Mouse (Mus musculus): ENCODE measurements around the gene Tshz2. TPM values are rescaled to one million over a fixed set of nuclear protein-coding genes. Genes with fewer than 3 reads are reported as not detected.
A peak's percentile ranks its signal among the peaks of the same experiment; 100 is the strongest.

Tshz2 gene
- polyA plus RNA-seq, 1 experiment from 2014 or later = 43.1 TPM

DNA sequence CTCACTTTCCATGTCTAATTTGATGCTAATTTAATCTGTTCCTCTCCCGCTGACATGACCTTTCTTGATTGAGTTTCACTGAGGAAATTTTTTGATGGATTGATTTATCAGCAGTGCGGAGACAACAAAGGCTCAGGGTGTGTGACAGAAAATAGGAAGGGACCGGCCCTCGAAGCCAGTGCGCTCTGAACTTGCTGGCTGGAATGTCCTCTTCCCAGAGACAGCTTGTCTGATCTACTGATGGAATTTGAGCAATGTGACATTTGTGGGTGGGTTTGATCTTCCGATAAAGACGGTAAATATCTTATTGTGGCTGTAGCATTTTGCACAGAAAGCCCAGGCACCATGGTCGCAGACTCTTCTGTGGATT, 329.4 kb downstream of the Tshz2 start:
- no peak for DNase-seq (ENCODE audit: low read depth, low spot score)
- no peak for TF ChIP-seq CTCF (IDR thresholded peaks at IDR 0.05)
- ChIA-PET CTCF (no interaction called here), POLR2A (no interaction called here)
- in situ Hi-C loops (cut with MboI; ENCODE audit: low pct_unique_long_range_greater_than_20kb) = loop anchor here (5.0 to 10.0 kb wide), 5 partner anchors 50 to 330 kb away; partner anchors contain the start of gene Tshz2
- ATAC-seq = peak; percentile 55
- H3K27me3 ChIP-seq = no peaks in the 10 kb centered on the region

DNA sequence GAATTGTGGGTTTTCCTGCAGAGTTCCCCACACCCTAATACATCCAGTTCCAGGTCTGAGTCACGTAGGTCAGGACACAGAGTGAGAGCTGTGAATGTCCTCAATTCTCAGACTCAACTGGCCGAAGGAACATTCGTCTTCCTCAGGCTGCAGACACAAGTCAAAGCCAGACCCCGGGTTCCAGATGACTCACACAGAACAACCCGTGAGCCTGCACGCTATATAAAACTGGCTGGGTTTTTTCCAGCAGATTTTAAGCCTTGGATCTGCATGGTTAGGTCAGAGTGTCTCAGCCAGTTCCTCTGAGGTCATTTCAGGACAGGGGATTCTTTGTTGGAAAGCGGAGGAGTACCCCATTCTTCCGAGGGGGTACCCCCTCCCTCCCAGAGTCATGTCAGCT, 330.0 kb downstream of the Tshz2 start:
- DNase-seq (ENCODE audit: low read depth, low spot score) (peak; percentile 88), ATAC-seq (peak; percentile 61)
- no peaks in the 10 kb centered on the region for H3K27me3 ChIP-seq
- POLR2A ChIA-PET = no interaction called here
- no peak for TF ChIP-seq CTCF (IDR thresholded peaks at IDR 0.05)
- in situ Hi-C loops (cut with MboI; ENCODE audit: low pct_unique_long_range_greater_than_20kb) = loop anchor here (5.0 to 10.0 kb wide), 5 partner anchors 50 to 330 kb away; partner anchors contain the start of gene Tshz2
- CTCF ChIA-PET = no interaction called here

DNA sequence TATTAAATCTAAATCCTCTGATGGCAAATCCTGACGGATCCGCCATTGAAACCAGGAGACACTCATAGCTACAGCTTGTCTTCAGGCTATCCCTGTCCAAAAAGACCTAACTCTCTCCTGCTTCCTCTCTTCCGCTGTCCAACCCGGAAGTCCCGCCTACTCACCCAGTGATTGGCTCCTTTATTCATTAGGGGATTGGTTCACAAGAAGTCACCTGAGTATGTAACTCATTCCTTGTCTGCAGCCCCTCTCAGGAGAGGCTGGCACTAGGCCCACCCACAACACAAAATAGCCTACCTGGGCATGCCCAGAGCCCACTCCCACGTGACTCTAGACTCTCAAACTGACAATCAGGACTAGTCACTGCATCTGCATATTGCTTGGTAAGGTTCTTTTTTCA, 337.7 kb downstream of the Tshz2 start:
- no peak for TF ChIP-seq CTCF (IDR thresholded peaks at IDR 0.05)
- H3K27me3 ChIP-seq = no peaks in the 10 kb centered on the region
- DNase-seq (ENCODE audit: low read depth, low spot score) (no peak), ATAC-seq (no peak)
- ChIA-PET CTCF (interaction anchor here (1.7 kb wide), 1 partner anchor 23 kb away, joined by 3 read pairs; no protein-coding TSS in a partner anchor), POLR2A (no interaction called here)
- in situ Hi-C loops (cut with MboI; ENCODE audit: low pct_unique_long_range_greater_than_20kb) = no loop called here

DNA sequence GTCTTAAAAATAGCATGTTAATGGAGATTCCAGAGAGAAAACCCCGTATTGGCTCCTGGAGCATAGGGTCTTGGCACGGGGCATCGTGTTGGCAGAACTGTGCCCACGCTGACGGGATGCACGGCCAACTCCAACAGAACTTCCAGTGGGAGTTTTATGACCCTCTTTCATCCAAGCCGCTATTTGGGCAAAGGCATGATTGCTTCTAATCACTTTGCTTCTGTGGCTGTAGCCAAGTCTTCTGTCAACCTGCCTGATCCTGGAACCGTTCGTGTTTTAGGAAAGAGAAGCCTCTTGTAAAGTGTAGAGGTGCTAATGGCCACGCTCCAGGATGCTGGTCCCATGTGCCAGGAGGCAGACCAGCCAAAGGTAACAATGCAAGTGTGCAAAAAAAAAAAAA, 350.1 kb downstream of the Tshz2 start:
- no peaks in the 10 kb centered on the region for H3K27me3 ChIP-seq
- ATAC-seq (no peak), DNase-seq (ENCODE audit: low read depth, low spot score) (no peak)
- in situ Hi-C loops (cut with MboI; ENCODE audit: low pct_unique_long_range_greater_than_20kb) = no loop called here
- no peak for TF ChIP-seq CTCF (IDR thresholded peaks at IDR 0.05)
- POLR2A ChIA-PET = no interaction called here
- CTCF ChIA-PET = no interaction called here

DNA sequence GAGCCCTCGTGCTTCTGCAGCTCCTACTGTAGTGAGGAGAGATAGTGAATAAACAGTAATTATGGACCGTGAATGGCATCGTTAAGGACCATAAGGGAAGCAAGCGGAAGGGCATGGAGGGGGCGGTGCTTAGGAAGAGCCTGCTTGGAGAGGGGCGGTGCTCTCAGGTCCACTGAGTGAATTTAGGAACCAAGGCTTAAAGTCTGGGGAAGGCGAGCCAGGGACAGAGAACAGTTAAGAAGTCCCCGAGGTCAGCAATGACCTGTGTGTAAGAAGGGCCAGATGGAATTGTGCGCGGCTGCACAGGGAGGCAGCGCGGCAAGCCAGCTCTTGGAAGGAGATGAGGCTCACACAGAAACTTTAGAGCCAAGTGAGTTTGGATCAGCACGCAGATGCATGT, 354.4 kb downstream of the Tshz2 start:
- H3K27me3 ChIP-seq = no peaks in the 10 kb centered on the region
- CTCF ChIA-PET = no interaction called here
- no peak for DNase-seq (ENCODE audit: low read depth, low spot score)
- POLR2A ChIA-PET = no interaction called here
- ATAC-seq = no peak
- no peak for TF ChIP-seq CTCF (IDR thresholded peaks at IDR 0.05)
- in situ Hi-C loops (cut with MboI; ENCODE audit: low pct_unique_long_range_greater_than_20kb) = no loop called here

DNA sequence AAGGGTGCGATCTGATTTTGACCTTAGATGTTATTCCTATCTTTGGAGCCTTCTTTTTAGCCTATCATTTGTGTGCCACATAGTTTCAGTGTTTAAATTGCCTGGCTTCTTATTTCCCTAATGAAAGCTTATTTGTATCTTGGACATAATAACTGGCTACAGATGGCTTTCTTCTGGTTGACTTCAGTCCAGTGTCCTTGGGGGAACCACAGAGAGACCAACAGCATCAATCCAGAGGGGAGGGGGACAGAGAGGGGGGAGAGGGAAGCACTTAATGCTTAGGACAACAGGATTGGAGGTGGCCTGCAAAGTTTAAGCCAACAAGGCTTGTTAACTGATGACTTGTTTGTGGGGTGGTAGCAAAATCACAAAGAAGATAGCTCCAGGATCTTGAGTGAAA, 356.4 kb downstream of the Tshz2 start:
- in situ Hi-C loops (cut with MboI; ENCODE audit: low pct_unique_long_range_greater_than_20kb) = no loop called here
- ChIA-PET CTCF (no interaction called here), POLR2A (no interaction called here)
- ATAC-seq (no peak), DNase-seq (ENCODE audit: low read depth, low spot score) (no peak)
- no peaks in the 10 kb centered on the region for H3K27me3 ChIP-seq
- no peak for TF ChIP-seq CTCF (IDR thresholded peaks at IDR 0.05)

DNA sequence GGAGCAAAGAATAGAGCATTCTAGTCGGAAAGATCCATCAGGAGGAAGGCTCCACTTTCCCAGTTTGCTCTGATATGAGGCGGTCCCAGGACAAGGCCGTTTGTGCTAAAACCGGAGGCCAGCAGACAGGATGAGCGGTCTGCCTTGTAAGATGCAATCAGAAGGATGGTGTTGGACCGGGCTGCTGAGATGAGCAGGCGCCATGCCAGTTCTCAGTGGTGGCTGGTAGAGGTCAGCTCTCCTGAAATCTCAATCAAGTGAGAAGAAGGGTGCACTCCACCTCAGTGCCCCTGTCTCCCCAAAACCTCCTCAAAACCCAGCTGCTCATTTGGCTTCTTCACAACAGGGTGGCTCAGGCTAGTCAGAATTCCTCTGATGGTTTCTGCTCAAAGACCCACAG, 358.2 kb downstream of the Tshz2 start:
- no peak for ATAC-seq
- ChIA-PET POLR2A (no interaction called here), CTCF (no interaction called here)
- no peak for DNase-seq (ENCODE audit: low read depth, low spot score)
- in situ Hi-C loops (cut with MboI; ENCODE audit: low pct_unique_long_range_greater_than_20kb) = no loop called here
- no peaks in the 10 kb centered on the region for H3K27me3 ChIP-seq
- TF ChIP-seq CTCF (IDR thresholded peaks at IDR 0.05) = no peak

DNA sequence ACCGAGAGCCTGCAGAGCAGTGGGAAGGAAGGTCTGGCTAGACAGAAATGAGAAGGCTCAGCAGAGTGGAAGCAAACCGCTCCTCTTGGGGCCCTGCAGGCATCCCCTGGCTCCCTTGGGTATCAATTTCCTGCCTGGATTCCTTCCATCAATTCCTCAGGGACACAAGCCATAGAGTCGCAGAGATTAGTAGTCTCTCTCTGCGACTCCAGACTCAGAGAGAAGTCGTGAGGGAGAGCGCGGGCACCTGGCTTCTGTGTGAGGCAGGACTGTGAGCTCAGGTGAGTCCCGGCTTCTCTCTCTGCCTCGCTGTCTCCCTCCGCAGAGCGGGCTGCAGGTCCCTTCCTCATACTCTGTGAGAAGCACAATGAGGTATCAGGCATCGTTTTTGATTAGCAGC, 363.2 kb downstream of the Tshz2 start:
- CTCF ChIA-PET = interaction anchor here (0.8 kb wide), 1 partner anchor 28 kb away, joined by 3 read pairs; no protein-coding TSS in a partner anchor
- no peak for TF ChIP-seq CTCF (IDR thresholded peaks at IDR 0.05)
- H3K27me3 ChIP-seq = no peaks in the 10 kb centered on the region
- POLR2A ChIA-PET = no interaction called here
- no peak for DNase-seq (ENCODE audit: low read depth, low spot score)
- ATAC-seq = no peak
- in situ Hi-C loops (cut with MboI; ENCODE audit: low pct_unique_long_range_greater_than_20kb) = no loop called here

DNA sequence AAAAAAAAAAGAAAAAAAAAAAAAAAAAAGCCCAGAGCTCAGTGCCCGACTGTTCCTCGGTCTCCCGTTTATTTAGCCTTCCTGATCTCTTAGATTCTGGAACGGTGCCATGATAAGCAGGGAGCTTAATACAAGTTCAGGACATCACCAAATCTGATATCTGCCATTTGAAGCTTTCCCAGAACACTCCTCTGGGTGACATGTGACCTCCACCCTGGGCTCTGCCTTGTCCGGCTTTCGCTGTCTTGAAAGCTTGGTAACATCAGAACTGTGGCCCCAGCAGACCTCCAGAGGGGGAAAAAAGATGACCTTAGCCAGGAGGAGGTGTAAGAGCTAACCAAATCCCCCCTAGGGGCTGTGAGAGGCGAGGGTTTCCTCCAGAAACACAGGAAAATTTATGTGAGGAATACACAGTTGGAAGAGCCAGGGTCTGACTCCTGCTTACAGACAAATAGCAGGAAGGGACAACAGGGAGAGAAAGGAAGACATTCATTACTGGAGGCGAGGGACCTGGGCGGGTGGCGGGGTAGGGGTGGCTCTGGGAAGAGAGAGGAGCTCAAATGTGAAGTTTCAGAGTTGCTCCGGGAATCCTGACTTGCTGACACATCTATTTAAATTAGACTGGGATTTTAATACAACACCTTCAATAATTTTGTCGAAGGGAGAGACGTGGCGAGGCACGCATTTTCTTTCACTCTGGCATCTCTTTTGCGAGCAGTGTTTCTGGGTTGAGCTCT, 363.9 kb downstream of the Tshz2 start:
- ChIA-PET POLR2A (interaction anchor here (0.6 kb wide), 1 partner anchor 38 kb away, joined by 3 read pairs; no protein-coding TSS in a partner anchor), CTCF (interaction anchor here (0.8 to 1.2 kb wide), 2 partner anchors 19 to 29 kb away, joined by 3 read pairs; no protein-coding TSS in a partner anchor)
- no peaks in the 10 kb centered on the region for H3K27me3 ChIP-seq
- no peak for ATAC-seq
- in situ Hi-C loops (cut with MboI; ENCODE audit: low pct_unique_long_range_greater_than_20kb) = no loop called here
- no peak for DNase-seq (ENCODE audit: low read depth, low spot score)
- TF ChIP-seq CTCF (IDR thresholded peaks at IDR 0.05) = no peak

DNA sequence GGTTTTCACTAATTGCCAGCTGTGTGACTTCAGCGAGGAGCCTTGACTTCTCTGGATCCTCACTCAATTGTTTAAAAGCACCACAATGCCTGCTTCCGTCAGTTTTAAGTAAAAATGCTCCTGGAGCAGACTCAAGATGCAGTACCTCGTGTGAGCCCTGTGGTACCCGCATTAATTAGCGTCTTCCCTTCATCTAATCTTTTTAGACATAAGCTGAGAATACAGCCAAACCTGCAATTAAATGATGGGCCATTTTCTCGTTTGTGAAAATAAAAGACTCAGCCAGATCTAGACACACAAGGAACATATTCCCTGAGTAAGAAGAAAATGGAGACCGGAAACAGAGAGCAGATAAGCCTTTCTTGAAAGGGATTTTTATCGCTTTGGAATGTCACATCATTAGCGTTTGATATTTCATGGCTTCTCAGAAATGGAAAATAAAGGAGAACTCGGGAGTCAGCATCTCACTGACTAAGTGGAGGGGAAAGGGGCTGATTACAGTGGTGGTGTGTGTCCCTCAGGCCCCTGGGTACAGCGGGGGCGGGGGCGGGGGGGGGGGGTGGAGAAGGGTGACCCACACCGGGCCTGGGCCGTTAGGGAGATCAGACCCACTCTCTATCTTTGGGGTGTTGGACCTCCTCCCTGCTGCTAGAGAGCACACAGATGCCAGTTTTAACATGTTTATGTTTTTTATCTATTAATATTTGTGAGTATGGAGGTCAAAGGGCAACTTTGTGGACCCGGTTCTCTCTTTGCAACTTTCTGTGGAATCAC, 364.6 kb downstream of the Tshz2 start:
- CTCF ChIA-PET = interaction anchor here (1.2 kb wide), 1 partner anchor 20 kb away, joined by 3 read pairs; no protein-coding TSS in a partner anchor
- TF ChIP-seq CTCF (IDR thresholded peaks at IDR 0.05) = no peak
- in situ Hi-C loops (cut with MboI; ENCODE audit: low pct_unique_long_range_greater_than_20kb) = no loop called here
- DNase-seq (ENCODE audit: low read depth, low spot score) (no peak), ATAC-seq (no peak)
- POLR2A ChIA-PET = no interaction called here
- H3K27me3 ChIP-seq = no peaks in the 10 kb centered on the region

DNA sequence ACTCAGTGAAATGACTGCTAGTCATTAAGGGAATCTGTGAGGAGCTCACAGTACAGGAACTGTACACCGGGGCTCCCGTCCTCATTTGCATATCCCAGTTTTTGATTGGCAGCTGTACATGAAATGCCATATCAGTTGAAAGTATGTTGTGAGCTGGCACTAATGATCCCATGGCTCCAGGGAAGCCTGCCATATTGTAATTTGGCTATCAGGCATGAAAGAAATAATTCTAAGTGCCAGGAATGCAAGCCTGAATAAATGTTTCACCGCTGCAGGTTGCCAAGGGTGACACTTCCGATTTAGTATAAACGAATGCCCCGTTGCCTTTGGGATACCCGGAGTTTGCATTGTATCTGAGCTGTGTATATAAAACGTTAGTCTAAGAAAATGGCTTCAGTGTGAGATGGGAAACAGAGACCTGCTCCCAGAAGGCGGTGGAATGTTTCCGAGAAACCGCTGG, 366.1 kb downstream of the Tshz2 start:
- CTCF ChIA-PET = no interaction called here
- in situ Hi-C loops (cut with MboI; ENCODE audit: low pct_unique_long_range_greater_than_20kb) = no loop called here
- H3K27me3 ChIP-seq = no peaks in the 10 kb centered on the region
- POLR2A ChIA-PET = no interaction called here
- DNase-seq (ENCODE audit: low read depth, low spot score) (no peak), ATAC-seq (no peak)
- no peak for TF ChIP-seq CTCF (IDR thresholded peaks at IDR 0.05)

All from Patski (cell line).